Mouse (Mus musculus) urinary bladder, postnatal 14 days (tissue): ENCODE results near the gene Fam71e1.

ENCODE experiments used
- DNase-seq: peaks from one replicate; pipeline ENCODE4 v3.0.0; 2021; ENCODE audit warnings: low spot score

The Fam71e1 gene

GRCm38 (mm10) chr7:44534656-44535441 is 38.5 kb downstream of the Fam71e1 start:
- DNase-seq: no peak

GRCm38 (mm10) chr7:44535657-44536589 is 39.5 kb downstream of the Fam71e1 start:
- DNase-seq: no peak

- no peak for DNase-seq
Measured at GRCm38 (mm10) chr7:44536590-44536968, 40.2 kb downstream of the Fam71e1 start.

DNA sequence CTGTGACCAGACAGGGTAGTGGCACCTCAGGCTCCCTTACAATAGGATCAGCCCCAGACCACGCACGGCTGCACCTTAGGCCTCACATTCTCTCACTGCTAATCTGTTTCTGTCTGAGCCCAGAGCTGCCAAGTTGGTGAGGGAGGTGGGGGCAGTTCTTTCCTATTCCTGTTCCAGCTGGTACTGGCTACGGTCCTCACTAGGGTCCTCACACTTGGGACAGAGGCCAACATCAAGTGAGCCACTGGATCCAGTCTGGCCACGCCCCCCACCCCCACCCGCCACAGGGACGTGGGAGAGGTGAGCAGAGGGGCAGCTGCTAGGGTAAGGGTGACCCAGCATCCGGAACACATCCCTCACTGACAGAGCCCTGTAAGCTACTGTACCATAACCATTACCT is 40.6 kb downstream of the Fam71e1 start:
- no peak for DNase-seq

GRCm38 (mm10) chr7:44537496-44537895 is 41.1 kb downstream of the Fam71e1 start:
- no peak for DNase-seq

GRCm38 (mm10) chr7:44538756-44539624 is 42.6 kb downstream of the Fam71e1 start:
- no peak for DNase-seq

GRCm38 (mm10) chr7:44542555-44542954 is 46.2 kb downstream of the Fam71e1 start:
- DNase-seq: no peak

- DNase-seq: no peak
Measured at GRCm38 (mm10) chr7:44543071-44543470, 46.7 kb downstream of the Fam71e1 start.

GRCm38 (mm10) chr7:44546274-44546673 is 49.9 kb downstream of the Fam71e1 start:
- no peak for DNase-seq

- DNase-seq: no peak
Measured at GRCm38 (mm10) chr7:44547041-44547440, 50.7 kb downstream of the Fam71e1 start.

DNA sequence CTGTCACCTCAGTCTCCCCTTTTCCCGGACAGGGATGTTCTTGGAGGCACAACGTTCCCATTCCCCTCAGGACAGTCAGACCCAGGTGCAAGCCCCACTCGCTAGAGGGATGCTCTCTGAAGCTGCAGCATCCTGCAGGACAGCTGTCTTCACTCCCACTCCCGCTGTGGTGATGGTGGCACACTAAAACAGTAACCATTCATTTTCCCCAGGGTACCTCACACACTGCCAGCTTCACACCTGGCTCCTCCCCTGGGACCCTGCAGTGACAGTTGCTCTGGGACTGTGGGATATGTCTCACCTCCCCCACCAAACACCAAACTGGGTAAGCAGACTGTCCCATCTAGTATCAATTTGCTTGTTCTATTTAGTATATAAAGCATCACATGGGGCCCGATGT is 51.3 kb downstream of the Fam71e1 start:
- DNase-seq: no peak

DNA sequence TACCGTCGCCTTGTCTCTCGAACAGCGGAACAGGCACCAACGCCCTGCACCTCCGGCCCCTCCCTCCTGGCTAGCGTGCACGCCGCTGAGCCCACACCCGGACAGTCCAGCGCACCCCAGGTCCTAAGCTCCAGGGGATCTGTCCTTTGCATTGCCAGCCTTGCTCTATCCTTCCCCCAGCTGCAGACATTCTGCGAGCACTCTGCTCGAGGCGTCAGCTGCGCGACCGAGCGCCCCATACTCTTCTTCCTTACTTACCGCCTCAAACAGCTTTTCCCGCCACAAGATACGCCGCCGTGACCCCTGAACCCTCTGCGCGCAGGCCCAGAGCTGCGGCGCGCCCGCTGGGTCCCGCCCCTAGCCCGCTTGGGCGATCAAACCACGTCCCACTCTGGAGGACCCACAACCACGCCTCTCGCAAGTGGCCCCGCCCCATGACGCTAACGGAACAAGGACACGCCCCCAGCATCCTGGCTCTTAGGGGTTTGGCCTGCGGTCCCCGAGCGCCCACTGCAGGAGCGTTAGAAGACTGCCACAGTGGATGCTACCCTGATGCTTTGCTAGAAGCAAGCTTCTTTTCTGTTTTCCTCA is 52.2 kb downstream of the Fam71e1 start, which contains the start of gene Pold1:
TSS of gene Pold1 (minus strand) at position 353 of the 591 bp plus-strand sequence.
- peak; percentile 100 for DNase-seq

- no peak for DNase-seq
Measured at GRCm38 (mm10) chr7:44549621-44550408, 53.4 kb downstream of the Fam71e1 start.

DNA sequence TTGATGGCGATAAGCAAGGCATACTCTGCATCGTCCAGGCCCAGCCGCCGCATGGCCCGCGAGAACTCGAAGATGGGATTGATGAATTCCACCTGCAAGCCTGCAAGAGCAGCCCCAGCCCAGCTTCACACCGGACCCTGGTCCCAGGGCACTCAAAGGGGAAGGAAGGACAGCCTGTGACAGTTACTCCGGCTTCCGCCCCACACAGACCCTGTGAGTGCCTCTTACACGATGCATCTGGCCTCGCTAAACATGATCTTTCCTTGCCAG is 54.0 kb downstream of the Fam71e1 start:
- no peak for DNase-seq
